9 mouse cellular contexts compared by ENCODE assay signal in genomic region chr7:97765181-97765962, GRCm38 (mm10). TPM values are rescaled to one million over a fixed set of nuclear protein-coding genes. Genes with fewer than 3 reads are reported as not detected.
DNase-seq lines count a peak whose midpoint lies in the region; ATAC-seq and TF ChIP-seq lines count a peak whose summit lies in the region.
"Had no signal": no experiment of that assay in that cellular context is flagged by ENCODE, and none has a peak within 500 bp of the region (broad histone marks: within the 10 kb centered on the region; RNA-seq: fewer than 3 reads in every experiment).

No protein-coding gene starts in this region.

- no peak for ATAC-seq in intestine, postnatal 0 days
- ATAC-seq: lung, postnatal 0 days had no signal

- TF ChIP-seq CTCF in bone marrow, adult 2 months (IDR thresholded peaks at IDR 0.05; ENCODE audit: control insufficient read depth, insufficient read depth, low read length) = no peak
- no peak for TF ChIP-seq CTCF in intestine, postnatal 0 days (IDR thresholded peaks at IDR 0.05; ENCODE audit: low read depth)

- H3K9me3 ChIP-seq in heart, embryonic 10.5 days = no peaks in the 10 kb centered on the region
- no peaks in the 10 kb centered on the region for H3K9me3 ChIP-seq in intestine, postnatal 0 days (ENCODE audit: control insufficient read depth)

- H3K4me2 ChIP-seq in intestine, postnatal 0 days (replicated peaks; ENCODE audit: low read depth) = no peak overlapping the region

- H3K4me3 ChIP-seq in heart, embryonic 10.5 days = no peak overlapping the region
- peak overlapping the region; percentile 30 for H3K4me3 ChIP-seq in bone marrow, adult 2 months (replicated peaks; ENCODE audit: control insufficient read depth, low read depth, low read length)
- H3K4me3 ChIP-seq in macrophage (ENCODE audit: inconsistent target) = peak overlapping the region; percentile 9; the same call in 1 of the 2 replicates
- H3K4me3 ChIP-seq in intestine, postnatal 0 days (ENCODE audit: low read depth, low read length) = no peak overlapping the region

- no peaks in the 10 kb centered on the region for H3K4me1 ChIP-seq in heart, embryonic 10.5 days
- H3K4me1 ChIP-seq in bone marrow, adult 2 months (ENCODE audit: control insufficient read depth, insufficient read depth, low read length) = peaks cover 9% of the 10 kb centered on the region; the same call in 1 of the 2 replicates
- H3K4me1 ChIP-seq in intestine, postnatal 0 days (replicated peaks; ENCODE audit: control insufficient read depth, insufficient read depth, low read length) = peaks cover 6% of the 10 kb centered on the region; the same call in 1 of the 2 replicates

- TF ChIP-seq POLR2A in bone marrow, adult 2 months (IDR thresholded peaks at IDR 0.05; ENCODE audit: borderline replicate concordance, control insufficient read depth, low read depth, low read length) = no peak

- WGBS in heart, embryonic 10.5 days = 86% methylated on average over 21 of the region's 21 CpGs
- WGBS in bone marrow, adult 2 months = 34% methylated on average over 21 of the region's 21 CpGs
- WGBS in macrophage (ENCODE audit: missing documents) = 18% methylated on average over 21 of the region's 21 CpGs
- 82% methylated on average over 21 of the region's 21 CpGs for WGBS in intestine, postnatal 0 days

- H3K27me3 ChIP-seq in heart, embryonic 10.5 days (ENCODE audit: insufficient read depth, poor library complexity, severe bottlenecking) = no peaks in the 10 kb centered on the region
- no peaks in the 10 kb centered on the region for H3K27me3 ChIP-seq in intestine, postnatal 0 days (replicated peaks; ENCODE audit: control insufficient read depth, insufficient read depth, low read length)

- DNase-seq in heart, adult 9 months (ENCODE audit: low spot score in 2 of 2) = peak; percentile 47 to 54
- no peak for DNase-seq in heart, embryonic 10.5 days (ENCODE audit: low spot score)
- peak; percentile 66 for DNase-seq in 416B (ENCODE audit: low read depth)
- no peak for DNase-seq in retina, embryonic 14.5 days (ENCODE audit: low spot score)
- no peak for DNase-seq in testis, postnatal 10 days (ENCODE audit: low spot score)

- H3K27ac ChIP-seq in heart, embryonic 10.5 days = no peak overlapping the region
- peak overlapping the region; percentile 38 for H3K27ac ChIP-seq in bone marrow, adult 2 months (ENCODE audit: control insufficient read depth, insufficient read depth, low read depth, low read length, poor library complexity)
- peak overlapping the region; percentile 85 for H3K27ac ChIP-seq in macrophage
- no peak overlapping the region for H3K27ac ChIP-seq in intestine, postnatal 0 days (ENCODE audit: low read depth, low read length)

- H3K9ac ChIP-seq in intestine, postnatal 0 days (ENCODE audit: low read depth, low read length) = no peak overlapping the region

- H3K36me3 ChIP-seq in heart, embryonic 10.5 days = no peaks in the 10 kb centered on the region
- no peaks in the 10 kb centered on the region for H3K36me3 ChIP-seq in macrophage (ENCODE audit: inconsistent target)
- H3K36me3 ChIP-seq in intestine, postnatal 0 days (ENCODE audit: control insufficient read depth, insufficient read depth) = no peaks in the 10 kb centered on the region

- no peaks in the 10 kb centered on the region for H3K79me2 ChIP-seq in macrophage (ENCODE audit: inconsistent target)

RNA-seq across cellular contexts. Expression of gene Pak1, which starts 23.0 kb away (rescaled TPM):
- 5.2 and 13.7 TPM in 2 replicates for polyA plus RNA-seq in heart, embryonic 10.5 days (2016; fragmentation: Nextera tagmentation; extraction: Ambion mirVana)
- 4.5 and 18.2 TPM in 2 replicates for polyA plus RNA-seq in bone marrow, adult 2 months (2011; ENCODE audit: insufficient read depth, insufficient read length, low replicate concordance, missing spikeins)
- total RNA-seq in macrophage (2018; cell fraction: chromatin; rRNA removed) = 10 to 100 TPM in 21 of 26 experiments, 1 to 10 TPM in 5; 5.6 to 43.3 (median 23.1) TPM
- 10 to 100 TPM; 20.2 to 63.0 (median 35.3) TPM for total RNA-seq in macrophage (2018; cell fraction: cytosol; rRNA removed)
- 10 to 100 TPM in 24 of 26 experiments, 1 to 10 TPM in 2; 9.0 to 45.7 (median 24.7) TPM for total RNA-seq in macrophage (2018; cell fraction: nucleus; rRNA removed)
- 26.4 to 32.8 TPM (median 31.0 TPM) in 3 replicates for polyA plus RNA-seq in macrophage (2018)
- 28.8 and 32.9 TPM in 2 replicates for polyA plus RNA-seq in intestine, postnatal 0 days (2015; fragmentation: Nextera tagmentation; extraction: Ambion mirVana)

RNA-seq across cellular contexts. Expression of gene Aqp11, which starts 27.3 kb away (rescaled TPM):
- 2.4 and 5.2 TPM in 2 replicates for polyA plus RNA-seq in heart, embryonic 10.5 days (2016; fragmentation: Nextera tagmentation; extraction: Ambion mirVana)
- polyA plus RNA-seq in bone marrow, adult 2 months (2011; ENCODE audit: insufficient read depth, insufficient read length, low replicate concordance, missing spikeins) = 3.1 TPM in 2 replicates
- total RNA-seq in macrophage (2018; cell fraction: chromatin; rRNA removed) = 1 to 10 TPM in 3 of 26 experiments, under 1 TPM in 12, not detected in 11; 0.19 to 1.2 (median 0.66) TPM
- under 1 TPM; 0.08 to 1.00 (median 0.41) TPM for total RNA-seq in macrophage (2018; cell fraction: cytosol; rRNA removed)
- total RNA-seq in macrophage (2018; cell fraction: nucleus; rRNA removed) = 1 to 10 TPM in 4 of 26 experiments, under 1 TPM in 12, not detected in 10; 0.13 to 2.4 (median 0.54) TPM
- 0.16 to 0.70 TPM (median 0.52 TPM) in 3 replicates for polyA plus RNA-seq in macrophage (2018)
- polyA plus RNA-seq in intestine, postnatal 0 days (2015; fragmentation: Nextera tagmentation; extraction: Ambion mirVana) = 167 and 184 TPM in 2 replicates

Comparison
In these comparisons a context has a peak if more than half of its experiments do, and no peak if none do; other contexts are left out.
1. DNase-seq: peak in heart, adult 9 months (2 of 2) and 416B (single experiment); none in heart, embryonic 10.5 days (single experiment), retina, embryonic 14.5 days (single experiment) and testis, postnatal 10 days (single experiment).
2. H3K27ac ChIP-seq: peak in bone marrow, adult 2 months (single experiment) and macrophage (single experiment); none in heart, embryonic 10.5 days (single experiment) and intestine, postnatal 0 days (single experiment).
3. H3K4me3 ChIP-seq: peak in bone marrow, adult 2 months (single experiment) and macrophage (single experiment); none in heart, embryonic 10.5 days (single experiment) and intestine, postnatal 0 days (single experiment).
4. RNA of gene Aqp11, which starts 27.3 kb away (polyA plus RNA-seq): 167 to 184 TPM in intestine, postnatal 0 days; 2.4 to 5.2 TPM in heart, embryonic 10.5 days, 3.1 TPM in bone marrow, adult 2 months and 0.16 to 0.70 TPM in macrophage; every median in the first group is over 10 times any median in the second.